Mouse (Mus musculus) naive thymus-derived CD4-positive, alpha-beta T cell, adult 2 months (primary cell): ENCODE data around the gene Trpv4.
A peak's percentile ranks its signal among the peaks of the same experiment; 100 is the strongest.

Source experiments
- DNase-seq: peaks from one replicate; pipeline ENCODE4 v3.0.0-alpha.2; 2011; ENCODE audit warnings: low read depth

The Trpv4 gene

DNA sequence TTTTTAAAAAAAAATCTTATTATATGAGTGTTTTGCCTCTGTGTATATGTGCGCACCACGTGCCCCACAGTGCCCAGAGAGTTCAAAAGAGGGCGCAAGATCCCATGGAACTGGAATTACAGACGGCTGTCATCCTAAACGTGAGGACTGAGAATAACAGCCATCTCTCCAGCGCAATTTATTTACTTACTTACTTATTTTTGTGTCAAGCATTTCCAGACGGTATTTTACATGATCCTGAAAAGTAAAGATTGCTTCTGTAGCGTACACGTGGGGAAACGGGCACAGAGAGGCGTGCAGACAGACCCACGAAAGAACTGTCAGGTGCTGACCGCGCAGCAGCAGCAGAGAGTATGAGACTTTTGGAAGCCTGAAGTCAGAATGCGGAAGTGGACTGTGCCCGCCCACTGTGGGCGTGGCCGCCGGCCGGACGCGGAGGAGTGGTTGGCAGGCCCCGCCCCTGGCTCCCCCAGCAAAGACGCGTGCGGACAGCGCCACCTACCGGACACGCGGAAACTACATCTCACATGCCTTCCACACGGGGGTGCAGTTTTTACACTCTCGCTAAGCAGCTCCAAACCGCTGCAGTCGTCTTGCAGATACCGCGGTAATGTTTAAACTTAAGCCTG lies 9.1 kb upstream of the Trpv4 start:
- DNase-seq = peak; percentile 100

DNA sequence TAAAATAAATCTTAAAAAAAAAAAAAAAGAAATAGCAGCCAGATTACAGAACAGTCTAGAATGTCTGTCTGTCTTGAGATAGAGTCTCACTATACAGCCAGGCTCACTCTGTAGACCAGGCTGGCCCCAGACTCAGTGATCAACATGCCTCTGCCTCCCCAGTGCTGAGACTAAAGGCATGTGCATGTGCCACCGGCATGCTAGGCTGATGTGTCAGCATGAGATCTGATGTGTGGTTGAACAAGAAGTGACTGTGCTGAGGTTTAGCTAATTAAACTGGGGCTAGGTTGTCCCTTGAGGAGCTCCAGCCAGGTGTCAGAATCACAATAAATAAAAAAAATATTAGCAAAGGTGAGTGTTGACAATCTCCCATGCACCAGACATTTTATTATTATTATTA lies 8.4 kb upstream of the Trpv4 start:
- DNase-seq = no peak

DNA sequence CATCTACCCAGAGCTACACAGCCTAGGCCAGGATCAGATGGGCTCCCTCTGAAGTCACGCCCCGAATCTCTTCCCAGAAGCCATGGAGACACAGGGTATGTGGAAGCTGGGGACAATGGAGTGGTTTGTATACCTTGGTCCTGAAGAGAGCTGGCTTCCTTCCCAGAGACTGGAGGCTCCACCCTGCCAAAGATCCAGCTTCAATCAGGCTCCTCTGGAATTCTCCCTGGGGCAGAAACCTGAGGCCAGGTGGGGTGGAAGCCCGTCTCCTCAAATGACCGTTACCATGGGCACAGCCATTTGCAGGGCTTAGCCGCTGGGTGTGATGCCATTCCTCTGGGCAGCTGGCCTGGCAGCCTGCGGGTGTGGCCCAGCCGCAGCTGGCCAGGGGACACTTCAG lies 6.5 kb upstream of the Trpv4 start:
- no peak for DNase-seq

DNA sequence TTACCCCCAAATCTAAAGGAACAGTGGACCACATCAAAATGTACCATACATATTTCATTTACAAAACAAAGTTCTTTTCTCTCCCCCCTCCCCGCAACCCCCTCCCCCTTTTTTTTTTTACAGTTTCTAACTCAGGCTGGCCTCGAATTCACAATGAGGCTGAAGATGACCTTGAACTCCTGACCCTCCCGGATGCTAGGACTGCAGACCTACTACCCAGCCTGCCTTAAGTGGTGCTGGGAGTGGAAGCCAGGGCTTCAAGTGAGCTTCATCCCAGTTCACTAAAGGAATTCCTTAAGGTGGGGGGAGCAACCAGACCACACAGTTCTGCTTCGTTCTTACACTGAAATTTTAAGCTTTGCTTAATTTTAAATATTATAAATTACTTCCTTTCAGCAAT lies 5.9 kb upstream of the Trpv4 start:
- no peak for DNase-seq

DNA sequence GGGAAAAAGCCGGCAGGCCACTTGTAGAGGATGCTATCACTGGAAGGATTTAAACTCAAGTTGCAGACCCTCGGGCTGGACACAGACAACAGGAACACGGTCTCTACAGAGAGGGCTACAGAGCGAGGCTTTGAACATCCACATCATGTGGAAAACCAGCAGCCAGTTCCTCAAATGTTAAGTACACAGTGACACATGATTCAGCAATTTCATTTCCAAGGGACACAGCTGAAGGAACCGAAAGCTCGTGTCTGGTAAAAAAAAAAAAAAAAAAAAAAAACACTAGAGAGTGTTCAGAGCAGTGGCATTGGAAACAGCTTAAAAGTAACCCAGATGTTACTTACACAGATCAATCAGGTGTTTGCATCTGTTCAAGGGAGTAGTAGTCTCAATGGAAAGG lies 2.8 kb upstream of the Trpv4 start:
- no peak for DNase-seq

DNA sequence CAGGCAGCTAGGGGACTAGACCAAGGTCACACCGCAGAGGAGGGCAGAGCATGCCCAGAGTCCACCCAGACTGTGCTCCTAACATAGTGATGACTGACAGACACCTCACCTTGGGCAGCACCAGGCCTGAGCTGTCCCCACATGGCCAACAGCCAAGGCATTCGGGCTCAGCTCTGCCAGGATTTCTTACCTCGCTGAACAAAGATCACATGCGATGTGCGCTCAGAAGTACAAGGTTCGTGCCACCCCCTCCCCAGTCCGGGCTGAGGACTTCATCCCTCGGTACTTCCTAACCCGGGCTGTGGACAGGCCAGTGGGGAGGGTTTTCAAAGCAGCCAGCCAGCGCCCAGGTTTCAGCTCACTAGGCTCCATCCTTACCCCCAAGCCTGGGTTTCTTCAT lies 795 bp downstream of the Trpv4 start:
- DNase-seq = no peak

- DNase-seq = no peak
Observed at GRCm38 (mm10) chr5:114656305-114656704, 1.9 kb downstream of the Trpv4 start.

- no peak for DNase-seq
Observed at GRCm38 (mm10) chr5:114655721-114656120, 2.5 kb downstream of the Trpv4 start.

DNA sequence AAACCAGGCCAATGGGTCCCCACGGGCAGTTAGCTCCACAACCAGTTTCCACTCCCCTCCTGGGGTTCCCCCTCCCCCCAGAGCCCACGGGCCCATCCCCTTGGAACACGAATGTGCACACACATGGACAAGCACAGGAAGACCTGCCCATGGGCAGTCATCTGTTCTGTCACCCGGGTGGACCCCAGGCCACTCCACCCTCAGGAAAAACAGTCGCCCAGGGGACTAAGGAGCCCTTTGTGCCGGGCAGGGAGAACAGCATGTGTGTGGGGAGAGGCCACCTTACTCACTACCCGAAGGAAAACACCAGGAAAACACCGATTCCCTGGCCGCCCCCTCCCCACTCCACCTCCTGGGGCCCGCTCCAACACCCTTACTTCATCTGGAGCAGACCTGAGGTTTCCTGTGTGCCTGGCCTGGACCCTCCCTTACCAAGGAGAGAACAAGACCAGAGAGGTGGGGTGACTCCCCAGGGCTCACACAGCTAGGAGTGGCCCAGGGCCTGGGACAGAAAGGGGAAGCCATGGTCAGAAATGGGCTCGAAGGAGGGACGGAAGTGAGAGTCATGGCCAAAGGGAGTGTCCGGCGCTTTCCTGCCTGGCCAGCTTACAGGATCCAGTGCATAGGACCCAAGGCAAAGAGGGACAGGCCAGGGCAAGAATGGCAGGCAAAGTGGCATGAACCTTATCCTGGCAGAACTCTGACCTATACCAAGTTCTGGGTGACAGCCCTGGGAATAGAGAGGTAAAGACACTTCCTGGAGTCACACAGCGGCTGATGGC lies 4.4 kb downstream of the Trpv4 start:
- DNase-seq = no peak

- DNase-seq = peak; percentile 30
Observed at GRCm38 (mm10) chr5:114651449-114651848, 6.8 kb downstream of the Trpv4 start.

DNA sequence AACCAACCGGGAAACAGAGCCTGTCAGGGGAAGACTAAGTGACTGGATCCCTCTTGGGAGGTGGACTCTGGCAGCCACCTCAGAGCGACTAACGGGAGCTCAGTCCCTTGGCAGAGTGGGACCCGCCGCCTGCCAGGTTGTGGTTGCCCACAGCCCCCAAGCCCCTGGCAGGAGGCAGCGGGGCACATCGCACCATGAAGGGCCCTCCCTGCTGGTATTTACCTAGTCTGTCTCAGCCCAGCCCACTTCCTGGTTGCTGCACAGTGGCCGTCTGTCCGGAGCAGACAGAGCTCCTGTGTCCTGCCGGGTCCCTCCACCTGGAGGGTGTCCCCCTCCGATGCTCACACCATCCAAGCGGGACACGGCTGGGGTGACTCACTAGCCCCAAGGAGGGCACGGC lies 7.2 kb downstream of the Trpv4 start:
- DNase-seq = no peak

DNA sequence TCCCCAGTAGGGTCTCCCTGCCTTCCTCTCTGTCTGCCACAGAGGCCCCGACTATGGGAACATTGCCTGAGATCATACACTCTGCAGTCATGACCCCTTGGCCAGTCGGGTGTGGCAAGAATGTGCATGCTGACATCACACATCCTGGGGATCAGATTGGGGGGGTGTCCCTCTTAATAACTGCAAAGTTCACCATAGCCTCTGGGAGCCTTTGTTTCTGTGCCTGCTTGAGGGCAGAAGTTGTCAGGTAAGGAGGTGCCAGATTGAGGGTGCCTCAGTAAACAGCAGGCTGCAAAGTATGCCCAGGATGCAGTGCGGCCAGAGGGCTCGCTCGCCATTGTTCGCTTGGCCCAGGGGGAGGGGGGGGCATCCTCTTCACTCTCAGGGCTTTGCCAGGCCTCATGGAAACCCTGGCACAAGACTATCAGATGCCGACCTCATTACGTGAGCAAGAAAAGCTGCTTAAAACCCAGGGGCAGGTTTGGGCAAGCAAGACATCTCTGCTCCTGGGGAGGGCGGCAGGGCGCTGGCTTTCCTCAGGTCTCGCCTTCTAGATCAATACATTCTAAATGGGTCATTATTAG lies 9.4 kb downstream of the Trpv4 start:
- DNase-seq = no peak

GRCm38 (mm10) chr5:114647211-114647974 lies 10.8 kb downstream of the Trpv4 start:
- DNase-seq = peak; percentile 42

DNA sequence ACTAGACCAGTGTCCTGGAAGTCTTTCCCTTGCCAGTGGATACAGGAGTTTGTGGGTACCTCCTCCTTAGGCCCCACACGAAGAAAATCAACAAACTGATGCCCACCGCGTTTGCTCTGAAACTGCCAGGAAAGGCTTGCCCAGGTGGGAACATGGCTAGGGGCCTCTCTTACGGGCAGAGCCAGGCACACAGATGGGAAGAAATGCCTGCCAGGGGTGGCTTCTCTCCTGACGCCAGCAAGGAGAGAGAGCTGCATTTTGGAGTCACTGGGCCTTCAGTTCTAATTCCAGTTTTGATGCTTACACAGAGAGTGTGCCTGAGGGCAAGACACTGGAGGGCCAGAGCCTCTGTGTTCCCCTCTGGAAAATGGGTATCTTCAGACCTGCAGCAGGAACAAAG lies 12.3 kb downstream of the Trpv4 start:
- no peak for DNase-seq

DNA sequence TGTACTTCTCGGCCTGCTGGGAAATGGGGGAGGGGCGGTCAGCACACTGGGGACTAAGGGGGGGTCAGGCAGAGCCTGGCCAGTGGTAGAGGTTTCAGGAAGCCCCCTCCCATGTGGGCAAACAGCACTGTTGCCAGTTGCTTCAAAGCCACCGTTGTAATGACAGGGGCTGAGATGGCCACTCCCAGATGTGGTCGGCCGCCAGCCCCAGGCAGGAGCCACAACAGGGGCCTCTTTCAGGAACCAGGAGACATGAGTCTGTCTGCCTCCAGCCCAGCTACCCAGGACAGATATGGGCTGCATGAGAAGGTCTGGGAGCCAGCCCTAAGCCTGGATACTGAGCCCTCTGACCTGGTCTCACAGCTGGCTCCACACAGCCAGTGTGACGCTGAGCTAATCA lies 13.3 kb downstream of the Trpv4 start:
- DNase-seq = no peak

- DNase-seq = no peak
Observed at GRCm38 (mm10) chr5:114640809-114641208, 17.4 kb downstream of the Trpv4 start.

DNA sequence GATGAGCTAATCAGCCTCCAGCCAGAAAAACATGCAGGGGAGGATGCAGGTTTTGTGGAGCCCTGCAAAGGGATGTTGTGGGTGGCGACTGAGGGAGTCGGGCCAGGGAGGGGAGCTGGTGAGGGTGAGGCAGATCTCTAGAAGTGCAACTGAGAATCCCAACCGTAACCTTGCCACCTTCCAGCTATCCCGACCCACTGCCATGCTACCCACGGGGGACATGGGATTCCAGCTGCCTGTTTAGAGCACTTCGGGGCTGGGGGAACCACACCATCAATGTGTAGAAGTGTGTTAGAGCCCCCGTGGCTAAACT lies 18.6 kb downstream of the Trpv4 start:
- DNase-seq = no peak

DNA sequence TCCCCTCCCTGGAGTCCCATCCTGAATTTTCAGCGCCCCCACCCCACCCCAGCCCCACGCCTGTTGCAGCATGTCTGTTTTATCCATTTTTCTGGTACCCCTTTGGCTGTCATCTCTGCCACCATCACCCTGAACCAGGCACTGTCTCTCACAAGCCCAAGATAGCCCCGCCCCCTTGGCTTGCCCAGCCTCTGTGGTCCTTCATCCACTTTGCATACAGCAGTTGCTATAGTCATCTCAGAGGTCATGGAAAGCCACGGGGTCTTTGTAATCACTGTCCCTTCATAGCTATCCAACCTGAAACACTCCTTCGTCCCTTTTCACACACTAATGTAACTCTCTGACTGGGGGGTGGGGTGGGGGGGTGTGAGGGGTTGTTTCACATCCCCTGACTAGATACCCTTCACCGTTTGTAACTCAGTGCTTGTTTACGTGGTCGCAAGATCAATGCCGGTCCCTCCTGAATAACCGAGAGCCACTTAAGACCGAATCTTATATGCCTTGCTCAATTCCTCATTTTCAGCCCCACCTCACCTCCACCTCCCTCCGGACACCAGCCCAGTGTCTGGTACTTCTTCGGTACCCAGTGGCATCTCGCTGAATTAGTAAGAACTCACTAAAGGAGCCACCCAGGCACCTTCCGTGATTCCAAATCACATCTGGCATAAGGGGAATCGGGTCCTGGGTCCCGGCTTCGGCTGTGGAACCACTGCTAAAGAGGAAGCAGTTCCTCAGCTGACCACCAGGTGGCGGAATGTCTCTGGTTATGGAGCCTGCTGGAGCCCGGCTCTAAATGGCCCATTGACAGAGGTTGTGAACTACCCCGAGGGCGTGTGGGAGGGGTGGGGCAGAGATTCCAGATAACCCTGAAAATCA lies 19.2 kb downstream of the Trpv4 start:
- peak; percentile 92 for DNase-seq

- DNase-seq = no peak
Observed at GRCm38 (mm10) chr5:114636091-114636490, 22.1 kb downstream of the Trpv4 start.

- peak; percentile 63 for DNase-seq
Observed at GRCm38 (mm10) chr5:114631336-114631735, 26.9 kb downstream of the Trpv4 start.

DNA sequence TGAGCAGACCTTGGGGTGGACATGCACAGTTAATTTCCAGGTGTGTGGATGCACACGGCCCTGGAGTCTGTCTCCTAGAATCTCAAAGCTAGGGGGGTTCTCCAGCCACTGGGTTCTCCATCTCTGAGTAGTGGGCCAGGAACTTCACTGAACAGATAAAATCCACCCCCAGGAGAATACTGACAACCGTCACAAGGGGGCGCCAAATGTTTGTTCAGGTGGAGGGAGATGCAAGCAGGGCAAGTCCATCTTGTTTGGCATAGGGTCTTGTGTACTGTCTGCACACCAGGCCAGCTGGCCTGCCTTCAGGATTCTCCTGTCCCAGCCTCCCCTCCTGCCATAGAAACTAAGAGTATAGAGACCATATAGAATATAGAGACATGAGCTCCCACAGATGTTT lies 32.6 kb downstream of the Trpv4 start:
- peak; percentile 79 for DNase-seq

DNA sequence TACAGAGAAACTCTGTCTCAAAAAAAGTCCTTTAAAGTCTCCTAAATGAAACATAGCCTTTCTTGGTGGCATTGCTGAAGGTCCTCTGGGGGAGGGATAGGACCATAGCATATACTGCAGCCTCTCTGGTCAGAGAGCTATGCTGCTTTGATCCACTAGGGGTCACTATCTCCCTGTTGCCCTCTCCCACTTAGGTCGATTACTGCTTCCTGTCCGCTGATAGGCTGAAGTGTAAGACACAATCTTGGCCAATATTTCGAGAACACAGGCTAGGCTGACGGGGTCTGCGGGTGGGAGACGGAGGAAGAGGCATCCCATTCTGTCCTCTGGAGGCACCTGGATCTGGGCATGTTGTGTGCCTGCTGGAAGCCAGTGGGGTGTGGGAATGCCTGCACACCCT lies 37.9 kb downstream of the Trpv4 start:
- DNase-seq = peak; percentile 75
